Mouse (Mus musculus): ENCODE results near the gene Zbtb8b.

DNA sequence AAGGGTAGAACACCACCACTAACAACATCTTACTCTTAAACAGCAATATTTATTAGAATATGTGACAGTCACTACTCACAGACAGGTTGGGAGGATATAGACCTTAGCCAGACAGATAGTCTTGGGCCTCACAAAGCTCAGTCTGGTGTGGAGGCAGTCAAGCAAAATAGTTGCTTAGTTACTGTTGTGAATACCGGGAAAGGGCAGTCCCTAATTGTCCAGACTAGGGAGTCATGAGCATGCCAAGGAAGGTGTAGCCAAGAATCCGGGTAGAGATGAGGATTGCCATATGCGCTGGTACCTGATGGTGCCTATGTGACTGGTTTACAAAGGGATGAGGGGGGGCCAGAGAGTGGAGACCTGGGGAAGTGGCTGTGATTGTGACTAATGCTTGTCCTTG lies 21.5 kb upstream of the Zbtb8b start:
- no peak for TF ChIP-seq GATA1 (IDR thresholded peaks at IDR 0.05; ENCODE audit: borderline replicate concordance, low read length)
- no peak for TF ChIP-seq FLI1 (IDR thresholded peaks at IDR 0.05; ENCODE audit: low read length)

Measured in megakaryocyte, embryonic 14.5 days (primary cell).